Mouse (Mus musculus): ENCODE data around the gene Gm45233. TPM values are rescaled to one million over a fixed set of nuclear protein-coding genes. Genes with fewer than 3 reads are reported as not detected.
"Not testable (repeated sequence)": the region's sequence is repeated elsewhere in the genome, so short reads cannot be mapped to it uniquely, and the experiment has no call there.

The Gm45233 gene
- total RNA-seq (2022): 1 to 10 TPM in 2 of 4 experiments, under 1 TPM in 2; 0.44 to 1.3 (median 0.94) TPM

DNA sequence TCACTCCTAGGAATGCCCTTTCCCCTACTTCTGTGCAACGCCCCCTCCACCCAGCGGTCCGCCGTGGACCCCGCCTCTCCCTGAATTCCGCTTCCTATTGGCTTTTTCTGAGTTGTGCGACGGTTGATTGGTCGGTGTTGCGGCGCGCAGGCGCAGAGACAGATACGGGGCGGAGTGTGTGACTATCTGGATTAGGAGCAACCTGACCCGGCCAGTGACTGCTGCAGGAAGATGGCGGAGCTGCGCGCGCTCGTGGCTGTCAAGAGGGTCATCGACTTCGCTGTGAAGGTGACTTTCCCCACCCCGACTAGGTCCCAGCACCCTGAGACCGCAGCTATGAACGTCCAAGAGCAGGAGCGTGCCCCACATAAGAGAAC lies at the start of gene Gm45233, which contains the start of gene Etfb:
Gene Gm45233, plus strand, starts transcription at position 212 of the 377 bp plus-strand sequence.
Gene Etfb, plus strand, starts transcription at position 167 of the 377 bp plus-strand sequence.
- DNase-seq (ENCODE audit: low spot score): peak; percentile 99

DNA sequence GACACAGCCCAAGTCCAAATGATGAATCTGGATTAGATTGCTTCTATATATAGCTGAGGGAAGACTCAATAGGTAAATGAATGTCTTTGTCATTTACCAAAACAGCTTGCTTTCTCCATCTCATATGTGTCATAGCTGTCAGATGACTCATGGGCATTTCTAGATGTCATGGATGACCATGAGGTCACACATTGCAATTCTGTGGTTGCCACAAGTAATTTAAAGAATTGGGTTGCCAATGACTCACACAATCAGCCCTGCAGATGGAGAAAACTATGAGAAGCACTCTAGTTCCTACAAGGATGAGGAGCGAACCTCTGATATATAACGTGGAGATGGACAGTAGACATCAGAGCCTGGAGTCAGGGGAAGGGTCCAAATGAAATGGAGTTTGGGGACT lies 44.4 kb upstream of the Gm45233 start:
- no peak for DNase-seq (ENCODE audit: low spot score)

DNA sequence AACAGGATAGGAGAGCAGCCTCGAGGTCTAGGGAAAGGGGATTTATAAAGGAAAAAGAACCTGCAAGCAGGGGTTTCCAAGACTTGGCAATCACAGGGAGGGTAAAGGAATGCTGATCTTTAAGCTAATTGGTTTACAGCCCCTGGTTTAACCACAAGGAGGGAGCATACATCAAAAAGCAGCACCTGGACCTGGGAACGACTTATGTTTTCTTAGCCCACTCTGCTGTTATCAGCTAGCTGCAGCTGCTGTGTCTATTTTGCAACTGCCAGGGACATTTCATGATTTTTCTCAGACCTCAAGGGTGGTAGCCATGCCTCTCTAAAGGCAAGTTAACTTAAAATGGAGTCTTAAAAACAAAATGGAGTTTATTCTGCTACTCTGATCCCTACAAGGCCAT lies 41.2 kb upstream of the Gm45233 start:
- no peak for DNase-seq (ENCODE audit: low spot score)

DNA sequence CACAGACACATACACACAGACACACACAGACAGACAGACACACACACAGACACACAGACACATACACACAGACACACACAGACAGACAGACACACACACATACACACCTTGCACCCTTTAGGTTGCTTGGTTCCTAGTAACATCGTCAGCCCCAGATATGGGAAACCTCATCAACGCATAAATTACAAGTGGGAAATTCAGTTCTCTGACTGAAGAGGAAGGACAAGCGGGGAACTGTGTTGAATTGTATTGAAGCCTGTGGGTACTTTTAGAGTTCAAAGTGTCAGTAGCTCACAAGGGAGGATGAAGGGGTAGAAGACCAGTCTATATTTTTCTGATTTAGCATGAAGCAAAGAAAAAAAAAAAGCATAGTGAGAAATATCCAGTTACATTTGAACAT lies 36.4 kb upstream of the Gm45233 start:
- DNase-seq (ENCODE audit: low spot score): no peak

DNA sequence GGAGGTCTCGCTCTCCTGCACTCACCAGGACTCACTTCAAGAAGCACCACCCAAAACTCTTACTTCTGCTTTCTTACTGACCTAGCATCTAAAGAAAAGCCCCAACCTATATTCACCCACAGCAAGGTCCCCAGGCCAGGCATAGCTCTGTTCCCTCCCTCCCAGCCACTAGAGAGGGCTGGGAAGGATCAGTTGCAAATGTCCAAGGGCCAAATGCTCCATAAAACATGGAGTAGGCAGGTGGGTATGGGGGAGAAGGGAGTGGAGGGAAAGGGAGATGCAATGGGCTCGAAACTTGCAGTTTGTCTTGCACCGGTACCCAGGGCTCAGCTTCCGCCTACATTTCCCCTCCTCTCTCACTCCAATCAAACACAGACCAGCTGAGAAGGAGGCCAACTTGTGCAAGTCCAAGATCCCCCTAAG lies 35.8 kb upstream of the Gm45233 start, which contains the start of gene Siglecg:
Gene Siglecg, plus strand, starts transcription at position 74 of the 423 bp plus-strand sequence.
- no peak for DNase-seq (ENCODE audit: low spot score)

DNA sequence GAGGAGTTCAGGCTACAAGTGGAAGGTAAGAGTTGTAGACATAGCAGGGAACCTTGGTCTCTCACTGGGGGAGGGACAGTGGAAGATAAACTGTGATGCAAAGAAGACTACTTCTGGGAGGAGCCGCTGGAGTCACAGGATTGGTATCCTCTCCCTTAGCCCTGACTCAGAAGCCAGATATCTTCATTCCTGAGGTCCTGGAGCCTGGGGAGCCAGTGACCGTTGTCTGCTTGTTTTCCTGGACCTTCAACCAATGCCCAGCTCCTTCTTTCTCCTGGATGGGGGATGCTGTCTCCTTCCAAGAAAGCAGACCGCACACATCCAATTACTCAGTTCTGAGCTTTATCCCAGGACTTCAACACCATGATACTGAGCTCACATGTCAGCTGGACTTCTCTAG lies 34.8 kb upstream of the Gm45233 start:
- no peak for DNase-seq (ENCODE audit: low spot score)

DNA sequence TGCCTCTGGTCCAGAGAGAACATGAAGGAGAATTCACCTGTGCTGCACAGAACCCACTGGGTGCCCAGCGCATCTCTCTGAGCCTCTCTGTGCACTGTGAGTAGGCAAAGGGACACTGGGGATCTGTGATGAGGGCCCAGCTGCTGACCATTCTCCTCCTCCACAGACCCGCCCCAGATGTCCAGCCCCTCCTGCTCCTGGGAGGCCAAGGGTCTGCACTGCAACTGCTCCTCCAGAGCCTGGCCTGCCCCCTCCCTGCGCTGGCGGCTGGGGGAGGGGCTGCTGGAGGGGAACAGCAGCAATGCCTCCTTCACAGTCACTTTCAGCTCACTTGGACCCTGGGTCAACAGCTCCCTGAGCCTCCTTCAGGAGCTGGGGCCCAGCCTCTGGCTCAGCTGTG lies 32.2 kb upstream of the Gm45233 start:
- not testable (repeated sequence) for DNase-seq (ENCODE audit: low spot score)

DNA sequence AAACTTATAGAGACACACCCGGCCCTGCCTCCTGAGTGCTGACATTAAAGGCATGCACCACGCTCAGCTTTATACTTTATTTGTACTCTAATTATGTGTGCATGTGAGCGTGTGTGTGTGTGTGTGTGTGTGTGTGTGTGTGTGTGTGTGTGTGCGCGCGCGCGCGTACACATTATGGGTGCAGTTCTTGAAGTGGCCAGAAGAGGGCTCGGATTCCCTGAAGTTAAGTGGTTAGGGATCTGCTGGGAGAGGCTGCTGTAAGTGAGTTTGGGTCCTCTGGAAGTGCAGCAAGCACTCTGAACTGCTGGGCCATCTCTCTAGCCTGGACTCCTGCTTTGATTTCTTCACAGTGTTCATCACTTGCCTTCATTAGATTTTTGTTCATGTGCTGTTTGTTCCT lies 26.6 kb upstream of the Gm45233 start:
- no peak for DNase-seq (ENCODE audit: low spot score)

DNA sequence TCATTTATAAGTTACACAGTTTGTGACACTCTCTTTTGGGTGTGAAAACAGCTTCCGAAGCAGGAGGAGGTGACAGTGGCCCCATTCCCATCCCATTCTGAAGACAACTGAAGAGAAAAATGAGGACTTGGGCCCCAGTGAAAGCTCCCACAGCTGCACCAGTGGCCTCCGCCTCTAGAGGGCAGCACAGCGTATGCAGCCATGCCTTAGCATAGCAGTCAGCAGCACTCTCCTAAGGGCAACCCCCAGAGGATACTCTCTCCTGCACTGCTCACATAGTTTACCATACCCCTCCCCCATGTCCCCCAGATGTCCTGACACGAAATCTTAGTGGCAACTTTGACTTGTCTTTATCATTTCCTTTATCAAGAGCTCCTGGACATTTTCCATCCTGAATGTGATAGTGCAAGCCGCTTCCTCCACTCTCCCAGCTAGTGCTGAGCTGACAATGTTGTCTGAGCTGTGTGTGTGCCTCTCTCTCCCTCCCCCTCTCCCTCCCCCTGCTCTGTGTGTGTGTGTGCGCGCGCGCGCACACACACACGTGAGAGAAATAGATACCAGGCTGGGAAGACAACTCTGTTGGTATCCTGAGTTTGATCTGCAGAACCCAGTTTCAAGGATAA lies 20.8 kb upstream of the Gm45233 start:
- peak; percentile 79 for DNase-seq (ENCODE audit: low spot score)

DNA sequence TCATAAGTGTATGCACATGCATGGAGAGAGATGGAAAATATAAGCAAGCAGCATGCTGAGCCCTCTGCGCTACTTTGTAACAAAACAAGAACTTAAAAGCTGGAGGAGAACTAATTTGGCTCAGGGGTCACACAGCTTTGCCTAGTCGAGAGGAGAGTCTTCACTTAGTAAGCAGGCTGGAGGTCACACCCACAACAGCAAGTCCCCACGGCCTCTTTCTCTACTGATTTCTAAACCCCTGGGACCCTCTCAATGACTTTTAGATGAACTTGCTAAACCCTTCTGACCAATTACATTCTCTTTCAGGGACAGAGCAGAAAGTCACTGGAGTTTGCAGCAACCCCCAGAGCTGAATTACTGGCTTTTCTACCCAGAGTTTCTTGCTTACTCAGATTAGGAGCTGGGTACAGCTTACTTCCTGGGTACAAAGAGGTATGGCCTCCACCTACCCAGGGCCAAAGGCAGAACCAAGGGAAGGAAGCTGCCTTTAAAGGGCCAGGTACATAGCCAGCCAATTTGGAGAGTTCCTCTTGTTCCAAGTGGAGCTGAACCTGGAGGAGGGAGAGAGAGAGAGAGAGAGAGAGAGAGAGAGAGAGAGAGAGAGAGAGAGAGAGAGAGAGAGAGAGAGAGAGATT lies 19.8 kb upstream of the Gm45233 start:
- DNase-seq (ENCODE audit: low spot score): no peak

DNA sequence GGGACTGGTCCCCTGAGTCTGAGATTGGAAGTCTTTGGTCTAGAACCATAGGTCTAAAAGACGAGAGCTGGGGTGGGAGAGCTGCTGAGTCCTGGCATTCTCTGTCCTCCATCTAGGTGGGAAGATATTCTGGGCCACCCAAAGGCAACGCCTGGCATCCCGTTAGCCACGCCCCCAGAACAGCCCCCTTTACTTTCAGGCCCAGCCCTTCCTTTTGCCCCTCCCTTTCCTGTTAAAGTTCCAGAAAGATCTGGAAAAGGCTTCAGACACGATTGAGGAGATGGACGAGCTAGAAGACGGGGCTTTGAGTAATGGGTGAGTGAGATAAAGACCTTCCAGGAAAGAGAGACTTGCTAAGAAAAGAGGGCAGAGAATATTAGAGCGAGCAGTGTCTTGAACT lies 16.5 kb upstream of the Gm45233 start, which contains the start of gene Lim2:
Gene Lim2, plus strand, starts transcription at position 265 of the 400 bp plus-strand sequence.
- no peak for DNase-seq (ENCODE audit: low spot score)

DNA sequence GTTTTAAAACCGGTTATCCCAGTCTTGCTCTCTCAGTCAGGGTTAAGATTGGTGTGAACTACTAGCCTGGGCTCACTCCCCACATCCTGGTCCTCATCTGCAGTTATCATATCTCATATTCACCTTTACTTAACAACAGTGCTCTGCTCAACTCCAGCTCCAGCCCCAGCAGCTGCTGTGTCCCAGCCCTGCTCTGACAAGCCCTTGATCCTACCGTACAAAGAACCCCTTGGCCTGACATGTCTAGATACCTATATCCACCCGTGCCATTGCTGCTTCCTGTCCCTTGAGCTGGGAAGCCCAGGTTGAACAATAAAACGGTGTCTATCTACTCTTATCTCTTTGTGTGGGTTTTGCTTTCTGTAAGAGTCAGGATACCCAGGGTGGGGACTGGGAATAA lies 14.4 kb upstream of the Gm45233 start:
- no peak for DNase-seq (ENCODE audit: low spot score)

DNA sequence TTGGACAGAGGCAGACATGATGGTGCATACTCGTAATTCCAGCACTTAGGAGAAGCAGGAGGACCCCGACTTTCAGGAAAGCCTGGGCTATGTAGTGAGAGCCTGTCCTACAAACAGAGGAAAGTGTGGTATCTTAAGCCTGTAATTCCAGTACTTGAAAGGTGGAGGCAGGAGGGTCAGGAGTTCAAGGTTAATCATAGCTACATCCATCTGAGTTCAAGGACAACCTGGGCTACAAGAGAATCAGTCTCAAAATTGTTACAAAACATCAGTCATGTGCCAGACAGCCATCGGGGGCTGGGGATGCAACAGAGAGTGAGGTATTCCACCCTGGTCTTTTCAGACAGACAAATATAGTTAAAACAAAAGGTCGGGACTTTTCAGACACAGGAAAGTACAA lies 11.0 kb upstream of the Gm45233 start:
- DNase-seq (ENCODE audit: low spot score): no peak

DNA sequence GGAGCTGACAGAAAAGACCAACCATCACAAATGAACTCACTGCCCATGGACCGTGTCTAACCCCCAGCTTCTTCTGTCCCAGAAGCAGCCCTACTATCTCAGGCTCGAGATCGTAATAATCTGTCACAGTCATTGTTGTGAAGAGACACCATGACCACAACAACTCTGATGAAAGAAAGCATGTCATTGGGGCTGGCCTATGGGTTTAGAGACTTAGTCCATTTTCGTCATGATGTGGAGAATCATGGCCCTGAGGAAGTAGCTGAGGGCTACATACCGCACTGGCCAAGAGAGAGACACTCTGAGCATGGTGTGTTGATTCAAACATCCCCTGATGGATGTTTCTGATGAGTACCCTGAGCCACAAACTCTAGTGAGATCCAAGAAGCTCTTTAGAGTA lies 9.3 kb upstream of the Gm45233 start:
- no peak for DNase-seq (ENCODE audit: low spot score)

DNA sequence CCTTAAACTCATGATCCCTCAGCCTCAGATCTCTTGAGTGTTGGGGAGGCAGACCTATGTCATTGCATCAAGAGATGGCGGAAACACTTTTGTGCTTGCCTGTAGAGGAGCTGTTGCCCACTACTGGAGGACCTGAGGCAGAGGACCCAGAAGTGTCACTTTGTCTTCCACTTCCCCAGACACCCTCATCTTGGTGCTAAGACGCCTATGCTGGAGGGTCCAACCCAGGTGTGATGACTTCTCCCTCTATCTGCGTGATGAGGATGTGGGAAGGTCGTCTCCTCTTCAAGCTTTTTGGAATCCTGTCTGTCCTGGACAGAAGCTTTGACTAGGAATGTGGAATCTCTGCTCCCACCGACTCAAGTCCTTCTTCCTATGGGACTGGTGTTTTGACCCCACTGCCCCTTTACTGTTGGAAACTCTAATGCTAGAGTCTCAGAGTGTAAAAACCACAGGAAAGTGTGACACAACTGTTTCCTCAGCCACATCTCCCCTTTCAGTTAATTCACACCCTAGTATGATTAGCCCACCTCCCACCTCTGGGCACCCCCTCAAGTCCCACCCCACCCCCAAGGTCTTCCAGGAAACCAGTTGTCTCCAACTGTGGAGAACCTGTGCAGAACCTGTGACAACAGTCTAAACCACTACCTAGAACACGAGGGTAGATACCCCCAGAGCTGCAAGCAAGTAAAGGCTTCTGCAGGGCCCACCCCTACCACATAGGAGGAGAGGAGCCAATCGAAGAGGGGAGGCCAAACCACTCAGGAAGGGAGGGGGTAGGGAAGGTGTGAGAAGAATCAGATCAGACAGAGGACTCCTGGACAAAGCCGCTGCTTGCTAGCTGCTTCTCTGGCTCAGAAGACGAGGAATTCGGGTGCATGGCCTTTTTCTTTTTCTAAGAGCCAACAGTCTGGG lies 7.3 kb upstream of the Gm45233 start, which contains the start of gene Nkg7:
Gene Nkg7, plus strand, starts transcription at position 733 of the 915 bp plus-strand sequence.
- no peak for DNase-seq (ENCODE audit: low spot score)

DNA sequence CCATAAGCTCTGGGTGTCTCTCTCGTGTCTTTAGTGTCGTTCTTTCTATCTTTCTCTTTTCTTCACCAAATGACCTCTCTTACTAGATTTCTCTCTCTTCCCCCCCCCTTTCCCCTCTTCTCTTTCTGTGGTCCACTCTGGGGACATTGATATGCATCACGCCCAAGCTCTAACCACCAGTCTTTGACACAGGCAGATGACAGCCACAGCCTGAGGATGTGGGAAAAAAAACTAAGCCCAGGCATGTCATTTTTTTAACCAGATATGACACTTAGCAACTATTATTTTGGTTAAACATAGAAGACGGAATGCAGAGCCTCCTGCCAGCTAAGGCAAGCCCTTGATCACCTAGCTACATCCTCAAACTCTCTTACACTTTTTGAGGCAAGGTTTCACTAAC lies 5.3 kb upstream of the Gm45233 start:
- no peak for DNase-seq (ENCODE audit: low spot score)

DNA sequence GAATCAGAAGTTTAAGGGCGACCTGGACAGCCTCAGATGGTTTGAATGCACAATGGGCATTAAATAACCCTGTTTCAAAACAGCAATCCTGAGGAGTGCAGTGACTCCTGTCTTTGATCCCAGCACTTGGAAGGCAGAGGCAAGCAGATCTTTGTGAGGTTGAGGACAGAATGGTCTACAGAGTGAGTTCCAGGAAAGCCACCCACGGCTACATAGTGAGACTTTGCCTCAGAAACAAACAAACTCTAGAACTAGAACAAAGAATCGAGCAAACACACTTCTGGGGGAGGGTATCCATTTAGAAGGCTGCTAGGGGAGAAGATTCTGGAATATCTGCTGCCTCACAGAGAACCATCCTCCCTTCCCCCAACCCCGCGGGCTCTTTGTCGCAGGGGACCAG lies 3.4 kb upstream of the Gm45233 start, which contains the start of gene Cldnd2:
Gene Cldnd2, plus strand, starts transcription at position 301 of the 400 bp plus-strand sequence.
- DNase-seq (ENCODE audit: low spot score): no peak

DNA sequence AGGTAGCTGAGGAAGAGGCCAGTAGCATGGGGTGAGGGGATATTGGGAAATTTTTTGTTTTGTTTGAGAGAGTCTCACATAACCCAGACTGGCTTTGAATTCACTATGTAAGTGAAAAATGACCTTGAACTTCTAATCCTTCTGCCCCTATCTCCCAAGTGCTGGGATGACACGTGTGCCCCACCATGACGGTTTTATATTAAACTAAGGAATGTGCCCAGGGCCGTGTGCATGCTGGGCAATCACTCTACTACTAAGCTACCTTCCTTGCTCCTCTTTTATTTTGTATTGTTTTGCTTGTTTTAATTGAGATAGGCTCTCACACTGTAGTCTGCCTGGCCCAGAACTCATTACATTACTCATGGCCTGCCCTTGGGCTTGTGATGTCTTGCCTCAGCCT lies 2.9 kb upstream of the Gm45233 start:
- DNase-seq (ENCODE audit: low spot score): no peak

DNA sequence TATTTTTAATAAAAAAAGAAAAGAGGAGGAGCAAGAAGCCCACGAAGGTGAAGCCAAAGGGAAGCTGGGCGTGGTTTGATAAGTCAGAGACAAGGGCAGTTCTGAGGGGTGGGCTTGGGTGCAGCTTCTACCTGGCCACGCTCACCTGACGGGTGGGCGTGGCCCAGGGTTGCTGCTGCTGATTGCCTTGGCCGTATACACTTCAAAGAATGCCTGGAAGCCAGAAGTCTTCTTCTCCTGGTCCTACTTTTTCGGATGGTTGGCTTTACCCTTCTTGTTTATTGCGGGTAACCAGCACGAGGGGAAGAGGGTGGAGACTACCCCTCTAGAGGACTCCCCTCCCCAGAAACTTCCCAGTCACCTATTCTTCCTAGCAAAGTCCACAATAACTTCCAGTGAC lies 1.2 kb upstream of the Gm45233 start:
- no peak for DNase-seq (ENCODE audit: low spot score)

DNA sequence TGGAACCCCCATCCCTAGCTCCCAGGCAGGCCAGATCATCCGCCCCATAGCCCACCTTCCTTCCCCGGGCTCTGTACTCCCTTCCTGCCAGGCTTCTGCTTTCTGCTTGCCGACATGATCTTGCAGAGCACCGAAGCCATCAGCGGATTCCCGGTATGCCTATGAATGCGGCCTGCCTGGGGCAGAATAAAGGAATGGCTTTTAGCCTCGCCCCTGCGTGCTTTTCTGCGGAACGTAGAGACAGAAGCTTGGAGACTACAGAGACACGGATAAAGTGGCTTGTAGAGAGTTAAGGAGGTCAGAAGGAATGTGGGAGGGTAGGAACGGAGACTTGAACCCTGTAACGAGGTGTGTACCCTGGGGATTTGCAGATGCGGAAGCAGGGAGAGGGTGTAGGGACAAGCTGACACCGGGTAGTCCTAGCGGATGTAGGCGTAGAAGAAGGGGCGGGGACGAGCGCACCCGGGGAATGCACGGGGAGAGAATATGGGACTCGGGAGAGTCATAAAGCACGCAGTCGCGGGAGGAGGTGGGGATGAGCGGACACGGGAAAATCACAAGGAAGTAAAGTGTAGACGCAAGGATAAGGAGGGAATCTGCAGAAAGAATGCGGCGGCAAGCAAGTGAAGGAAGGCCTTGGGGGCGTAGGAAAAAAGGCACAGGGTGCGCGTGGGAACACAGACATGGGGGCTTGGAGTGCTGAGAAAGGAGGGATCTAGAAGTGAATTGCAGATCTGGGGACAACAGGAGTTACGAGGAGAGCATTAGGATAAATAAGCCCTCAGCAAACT lies 607 bp upstream of the Gm45233 start:
- peak; percentile 89 for DNase-seq (ENCODE audit: low spot score)

DNA sequence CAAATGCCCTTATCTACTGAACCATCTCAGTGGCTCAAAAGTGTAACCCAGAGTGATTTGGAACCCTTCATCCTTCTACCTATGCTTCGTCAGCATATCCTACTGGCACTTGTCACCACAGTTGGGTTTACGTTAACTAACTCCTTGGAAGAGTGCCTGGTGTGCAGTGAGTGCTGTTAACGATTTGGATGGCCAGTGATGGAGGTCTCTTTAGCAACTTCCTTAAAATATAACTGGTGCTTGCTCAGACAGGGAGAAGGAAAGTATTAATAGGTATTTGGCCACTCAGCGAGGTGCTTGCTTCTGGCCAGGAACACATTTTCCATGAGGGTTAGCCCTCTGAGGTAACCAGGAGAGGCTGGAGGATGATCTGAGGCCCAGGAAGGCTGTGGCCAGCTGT lies 3.9 kb downstream of the Gm45233 start:
- DNase-seq (ENCODE audit: low spot score): no peak
